Mouse (Mus musculus) liver, adult 2 months (tissue): Measurements from ENCODE around the gene Syngr2.

Experiments
- CTCF ChIP-seq: fragments of 200-500 bp; IDR thresholded peaks from 2 replicates; pipeline ENCODE4 v1.5.1; 2011; ENCODE audit warnings: low read depth, low read length, control low read depth
- POLR2A ChIP-seq: fragments of 200-500 bp; IDR thresholded peaks from 2 replicates; pipeline ENCODE4 v1.6.1; 2011; ENCODE audit warnings: low read length, control low read depth; ENCODE audit not compliant: insufficient read depth; ENCODE audit errors: extremely low read depth

- TF ChIP-seq CTCF (no peak), POLR2A (no peak)
Measured at GRCm38 (mm10) chr11:117797511-117798159, 11.8 kb upstream of the Syngr2 start, which contains the start of gene 6030468B19Rik.
